9 mouse cellular contexts compared by ENCODE assay signal in the genomic region with DNA sequence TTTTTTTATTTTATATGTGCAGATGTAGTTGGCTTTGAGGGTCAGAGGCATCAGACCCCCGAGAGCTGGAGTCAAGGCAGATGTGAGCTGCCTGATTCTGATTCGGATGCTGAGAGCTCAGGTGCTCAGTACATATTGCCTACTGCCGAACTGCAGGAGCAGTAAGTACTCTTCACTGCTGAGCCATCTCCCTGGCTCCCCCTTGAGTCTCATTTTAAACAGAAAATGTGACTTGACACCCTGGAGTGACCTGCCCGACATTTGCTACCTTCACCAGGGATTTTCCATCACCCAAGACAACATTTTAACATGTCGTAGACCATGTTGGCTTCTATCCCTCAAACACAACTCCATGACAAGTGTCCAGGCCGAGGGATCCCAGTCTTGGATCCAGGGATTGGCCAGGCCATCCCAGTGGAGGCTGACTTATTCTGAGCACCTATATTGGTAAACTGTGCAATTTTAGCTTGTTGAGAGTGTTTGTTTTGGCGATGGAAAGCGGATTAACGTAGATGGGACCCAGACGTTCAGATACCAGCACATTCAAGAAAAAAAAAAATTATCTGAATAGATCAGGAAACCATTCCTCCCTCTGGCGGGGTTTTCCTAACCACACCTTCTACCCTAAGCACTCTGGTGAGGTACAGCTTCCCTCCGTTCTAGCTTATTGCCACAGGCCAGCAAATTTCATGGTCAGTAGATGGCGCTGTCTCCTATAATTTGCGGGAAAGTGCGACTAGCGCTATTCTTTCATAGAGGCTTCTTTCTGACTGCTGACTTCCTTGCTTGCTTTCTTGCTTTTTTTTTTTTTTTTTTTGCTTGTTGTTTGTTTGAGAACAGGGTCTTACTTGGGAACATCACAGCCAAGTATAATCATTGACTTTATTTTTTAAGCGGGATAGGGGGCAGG. TPM values are rescaled to one million over a fixed set of nuclear protein-coding genes. Genes with fewer than 3 reads are reported as not detected.
DNase-seq lines count a peak whose midpoint lies in the region; ATAC-seq and TF ChIP-seq lines count a peak whose summit lies in the region.
"Had no signal": no experiment of that assay in that cellular context is flagged by ENCODE, and none has a peak within 500 bp of the region (broad histone marks: within the 10 kb centered on the region; RNA-seq: fewer than 3 reads in every experiment).

No protein-coding gene starts in this region.

- TF ChIP-seq POLR2A in small intestine, adult 2 months (IDR thresholded peaks at IDR 0.05; ENCODE audit: low read depth, low read length): no peak

- 19% methylated on average over 17 of the region's 17 CpGs for WGBS in forebrain, embryonic 16.5 days
- WGBS in hindbrain, embryonic 11.5 days: 23% methylated on average over 17 of the region's 17 CpGs
- 20% methylated on average over 17 of the region's 17 CpGs for WGBS in midbrain, embryonic 10.5 days
- 19% methylated on average over 17 of the region's 17 CpGs for WGBS in small intestine, adult 2 months

- H3K36me3 ChIP-seq in forebrain, embryonic 16.5 days (ENCODE audit: control insufficient read depth, insufficient read depth): no peaks in the 10 kb centered on the region
- H3K36me3 ChIP-seq in hindbrain, embryonic 11.5 days (ENCODE audit: control insufficient read depth, insufficient read depth, low read length): no peaks in the 10 kb centered on the region
- H3K36me3 ChIP-seq in midbrain, embryonic 10.5 days: no peaks in the 10 kb centered on the region
- H3K36me3 ChIP-seq in small intestine, adult 2 months (ENCODE audit: control insufficient read depth, insufficient read depth, low read length): peaks cover 45% of the 10 kb centered on the region

- no peak overlapping the region for H3K9ac ChIP-seq in forebrain, embryonic 16.5 days (replicated peaks; ENCODE audit: low read depth, low read length)
- H3K9ac ChIP-seq in hindbrain, embryonic 11.5 days (ENCODE audit: low read depth, low read length): no peak overlapping the region

- H3K27ac ChIP-seq in forebrain, embryonic 16.5 days (ENCODE audit: low read length): no peak overlapping the region
- H3K27ac ChIP-seq in hindbrain, embryonic 11.5 days (ENCODE audit: low read depth, low read length): no peak overlapping the region
- H3K27ac ChIP-seq in midbrain, embryonic 10.5 days (replicated peaks): no peak overlapping the region
- H3K27ac ChIP-seq in small intestine, adult 2 months (ENCODE audit: insufficient read depth, low read depth, low read length): no peak overlapping the region
- H3K27ac ChIP-seq: macrophage had no signal

- H3K4me2 ChIP-seq in forebrain, embryonic 16.5 days (ENCODE audit: low read length): no peak overlapping the region
- H3K4me2 ChIP-seq in hindbrain, embryonic 11.5 days (replicated peaks; ENCODE audit: low read depth, low read length): no peak overlapping the region

- TF ChIP-seq CTCF in small intestine, adult 2 months (IDR thresholded peaks at IDR 0.05; ENCODE audit: extremely low read depth, insufficient read length, insufficient replicate concordance, low read depth, low read length): peak; percentile 49; the same call in 1 of the 2 replicates

- H3K9me3 ChIP-seq in forebrain, embryonic 16.5 days (ENCODE audit: control insufficient read depth, low read length): no peaks in the 10 kb centered on the region; the same call in 1 of the 2 replicates
- no peaks in the 10 kb centered on the region for H3K9me3 ChIP-seq in hindbrain, embryonic 11.5 days (ENCODE audit: control insufficient read depth, low read length)
- H3K9me3 ChIP-seq in midbrain, embryonic 10.5 days (replicated peaks): no peaks in the 10 kb centered on the region

- H3K27me3 ChIP-seq in forebrain, embryonic 16.5 days (replicated peaks; ENCODE audit: control insufficient read depth, insufficient read depth, low read length): no peaks in the 10 kb centered on the region
- H3K27me3 ChIP-seq in hindbrain, embryonic 11.5 days (ENCODE audit: control insufficient read depth, insufficient read depth, low read length): no peaks in the 10 kb centered on the region
- peaks cover 5% of the 10 kb centered on the region; the same call in 1 of the 2 replicates for H3K27me3 ChIP-seq in midbrain, embryonic 10.5 days (ENCODE audit: low read depth, poor library complexity, severe bottlenecking)
- H3K27me3 ChIP-seq in small intestine, adult 2 months (ENCODE audit: control insufficient read depth, insufficient read depth, low read length): no peaks in the 10 kb centered on the region

- no peak overlapping the region for H3K4me3 ChIP-seq in forebrain, embryonic 16.5 days (replicated peaks; ENCODE audit: low read length)
- no peak overlapping the region for H3K4me3 ChIP-seq in hindbrain, embryonic 11.5 days (ENCODE audit: low read depth, low read length)
- no peak overlapping the region for H3K4me3 ChIP-seq in midbrain, embryonic 10.5 days
- no peak overlapping the region for H3K4me3 ChIP-seq in small intestine, adult 2 months (ENCODE audit: low read depth, low read length)

- peak; percentile 62 for ATAC-seq in cerebellum, adult (ENCODE audit: insufficient number of reproducible peaks, low FRiP score, low TSS enrichment)
- peak; percentile 77 for ATAC-seq in forebrain, embryonic 16.5 days
- ATAC-seq in hindbrain, embryonic 11.5 days (ENCODE audit: low FRiP score): no peak
- ATAC-seq in erythroblast, adult 5-6 weeks (replicated peaks; ENCODE audit: low FRiP score, poor library complexity, severe bottlenecking): no peak

- no peaks in the 10 kb centered on the region for H3K4me1 ChIP-seq in forebrain, embryonic 16.5 days (replicated peaks; ENCODE audit: control insufficient read depth, insufficient read depth, low read length)
- no peaks in the 10 kb centered on the region for H3K4me1 ChIP-seq in hindbrain, embryonic 11.5 days (replicated peaks; ENCODE audit: control insufficient read depth, insufficient read depth, low read length)
- peaks cover 7% of the 10 kb centered on the region for H3K4me1 ChIP-seq in midbrain, embryonic 10.5 days
- no peaks in the 10 kb centered on the region for H3K4me1 ChIP-seq in small intestine, adult 2 months (ENCODE audit: control insufficient read depth, insufficient read depth, insufficient read length, low read length)

- DNase-seq in NIH3T3 (ENCODE audit: low read depth): peak; percentile 91
- peak; percentile 92 for DNase-seq in hindbrain, embryonic 11.5 days (ENCODE audit: low spot score)
- DNase-seq in left cerebral cortex, adult 18-20 months (ENCODE audit: low spot score in 2 of 2): peak; percentile 88 to 95
- DNase-seq in midbrain, embryonic 10.5 days (ENCODE audit: low spot score): peak; percentile 81

RNA-seq across cellular contexts. Expression of a gene that starts 8.9 kb away (rescaled TPM):
- polyA plus RNA-seq in forebrain, embryonic 16.5 days (2015; fragmentation: Nextera tagmentation; extraction: Ambion mirVana): 7.7 and 10.5 TPM in 2 replicates
- polyA plus RNA-seq in hindbrain, embryonic 11.5 days (2014; fragmentation: Nextera tagmentation; extraction: Ambion mirVana): 21.7 and 25.5 TPM in 2 replicates
- 10 to 100 TPM; 38.0 to 40.3 TPM for total RNA-seq in left cerebral cortex, adult 18-20 months (2021)
- polyA plus RNA-seq in midbrain, embryonic 10.5 days (2016; fragmentation: Nextera tagmentation; extraction: Ambion mirVana): 9.0 and 13.6 TPM in 2 replicates
- 36.3 and 80.3 TPM in 2 replicates for polyA plus RNA-seq in small intestine, adult 2 months (2012; rRNA removed)
- total RNA-seq in erythroblast, adult 5-6 weeks (2015; ENCODE audit: low replicate concordance): 4.6 and 25.6 TPM in 2 replicates
- 2.2 and 8.2 TPM in 2 replicates for total RNA-seq in erythroblast, adult 5-6 weeks (2017; ENCODE audit: low replicate concordance)

RNA-seq across cellular contexts. Expression of a gene that starts 26.7 kb away (rescaled TPM):
- polyA plus RNA-seq in forebrain, embryonic 16.5 days (2015; fragmentation: Nextera tagmentation; extraction: Ambion mirVana): 0.11 TPM in 1 of 2 replicates, not detected in the other
- polyA plus RNA-seq in hindbrain, embryonic 11.5 days (2014; fragmentation: Nextera tagmentation; extraction: Ambion mirVana): 0.08 and 0.14 TPM in 2 replicates
- under 1 TPM; 0.16 to 0.19 TPM for total RNA-seq in left cerebral cortex, adult 18-20 months (2021)
- polyA plus RNA-seq in midbrain, embryonic 10.5 days (2016; fragmentation: Nextera tagmentation; extraction: Ambion mirVana): 0.10 and 0.15 TPM in 2 replicates
- polyA plus RNA-seq in small intestine, adult 2 months (2012; rRNA removed): 2,067 and 2,412 TPM in 2 replicates
- total RNA-seq in erythroblast, adult 5-6 weeks (2015; ENCODE audit: low replicate concordance): 7.9 and 9.2 TPM in 2 replicates
- 4.4 and 6.6 TPM in 2 replicates for total RNA-seq in erythroblast, adult 5-6 weeks (2017; ENCODE audit: low replicate concordance)

Comparison
In these comparisons a context has a peak if more than half of its experiments do, and no peak if none do; other contexts are left out.
1. ATAC-seq: peak in cerebellum, adult (single experiment) and forebrain, embryonic 16.5 days (single experiment); none in hindbrain, embryonic 11.5 days (single experiment) and erythroblast, adult 5-6 weeks (single experiment).
2. RNA of a gene that starts 26.7 kb away (polyA plus RNA-seq): 2,067 to 2,412 TPM in small intestine, adult 2 months; 0.08 to 0.14 TPM in hindbrain, embryonic 11.5 days, 0.11 TPM in forebrain, embryonic 16.5 days and 0.10 to 0.15 TPM in midbrain, embryonic 10.5 days; every median in the first group is over 1,000 times any median in the second.
3. Peak in every context shown above with its lines, with median percentiles within 50 percentile points of each other: DNase-seq.